38 mouse cellular contexts compared by ENCODE assay signal in genomic region chr2:31789215-31789614, GRCm38 (mm10). TPM values are rescaled to one million over a fixed set of nuclear protein-coding genes. Genes with fewer than 3 reads are reported as not detected.
"Had no signal": no experiment of that assay in that cellular context is flagged by ENCODE, and none has a peak within 500 bp of the region (broad histone marks: within the 10 kb centered on the region; RNA-seq: fewer than 3 reads in every experiment).

No protein-coding gene starts in this region.

- H3K4me3 ChIP-seq: heart, embryonic 12.5 days; heart, embryonic 13.5 days; heart, embryonic 15.5 days; hindbrain, embryonic 10.5 days; hindbrain, embryonic 12.5 days; hindbrain, embryonic 13.5 days; hindbrain, embryonic 15.5 days; intestine, embryonic 15.5 days; kidney, embryonic 15.5 days; layer of hippocampus, adult 2 months; left cerebral cortex, adult 2 months had no signal

- H3K27ac ChIP-seq: heart, embryonic 13.5 days; heart, embryonic 15.5 days; hindbrain, embryonic 10.5 days; hindbrain, embryonic 12.5 days; hindbrain, embryonic 14.5 days; hindbrain, embryonic 15.5 days; hindbrain, postnatal 0 days; intestine, embryonic 15.5 days; kidney, embryonic 15.5 days; kidney, postnatal 0 days; layer of hippocampus, adult 2 months; left cerebral cortex, adult 2 months had no signal

- DNase-seq: heart, postnatal 10 days; heart, postnatal 14 days; heart, postnatal 36 days; heart, postnatal 4 days; kidney, adult 11 months; kidney, adult 18-20 months; kidney, adult 2 months; kidney, adult 8-10 months; kidney, adult 9 months; kidney, postnatal 10 days; kidney, postnatal 14 days; kidney, postnatal 36 days; kidney, postnatal 4 days; layer of hippocampus, adult 9-11 months; layer of hippocampus, postnatal 36 days had no signal

RNA-seq across cellular contexts. Expression of gene Qrfp, which starts 21.2 kb away (rescaled TPM):
- total RNA-seq: heart, postnatal 10 days; heart, postnatal 14 days; heart, postnatal 25 days; heart, postnatal 36 days; heart, postnatal 4 days; hematopoietic stem cell, adult 5-6 weeks; hindbrain, postnatal 0 days; layer of hippocampus, adult 18-20 months; layer of hippocampus, adult 2 months; layer of hippocampus, adult 8-10 months; layer of hippocampus, postnatal 10 days; layer of hippocampus, postnatal 14 days; layer of hippocampus, postnatal 25 days; layer of hippocampus, postnatal 36 days; left cerebral cortex, adult 18-20 months; left cerebral cortex, adult 2 months; left cerebral cortex, adult 8-10 months had no signal

RNA-seq across cellular contexts. Expression of gene Fibcd1, which starts 56.6 kb away (rescaled TPM):
- total RNA-seq: heart, postnatal 10 days; heart, postnatal 25 days; heart, postnatal 36 days; heart, postnatal 4 days; hematopoietic stem cell, adult 5-6 weeks had no signal
